Mouse (Mus musculus): ENCODE measurements around the gene Cpsf6.

DNA sequence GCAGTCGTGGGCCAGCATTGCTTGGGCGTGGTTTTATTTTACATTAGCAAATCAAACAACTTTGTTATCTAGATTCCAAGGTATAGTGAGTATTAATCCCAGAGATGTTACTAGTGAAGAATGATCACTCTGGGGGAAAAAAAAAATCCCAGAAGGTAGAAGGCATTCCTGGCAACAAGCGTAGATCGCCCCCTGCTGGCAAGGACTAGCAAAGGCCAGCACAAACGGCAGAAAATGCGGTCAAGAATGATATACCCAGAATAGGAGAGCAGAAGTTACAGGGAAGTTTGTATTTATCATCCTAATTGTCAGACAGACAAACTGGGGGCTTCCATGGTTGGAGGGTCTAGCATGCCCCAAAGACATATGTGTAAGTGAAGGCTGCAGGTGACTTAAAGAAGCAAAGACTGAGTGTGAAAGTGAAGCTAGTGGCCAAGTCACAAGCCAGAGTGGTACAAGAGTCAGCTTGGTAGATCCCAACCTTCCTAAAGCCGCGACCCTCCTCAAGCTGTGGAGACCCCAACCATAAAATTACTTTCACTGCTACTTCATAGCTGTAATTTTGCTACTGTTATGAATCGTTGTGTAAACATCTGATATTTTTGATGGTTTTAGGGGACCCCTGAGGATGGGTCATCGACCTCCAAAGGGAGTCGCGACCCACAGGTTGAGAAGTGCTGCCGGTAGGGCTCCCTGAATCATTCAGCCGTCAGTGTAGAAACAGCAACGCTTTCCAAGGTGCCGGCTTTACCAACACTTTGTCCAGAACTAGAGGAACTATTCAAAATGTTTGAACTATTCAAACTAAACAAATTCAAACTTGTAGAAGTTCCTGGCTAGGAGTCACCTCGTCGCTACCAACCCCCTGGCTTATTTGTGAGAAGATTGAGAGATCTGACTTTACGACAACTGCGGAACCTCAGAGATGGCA lies 22.9 kb upstream of the Cpsf6 start:
- TF ChIP-seq GATA1 (IDR thresholded peaks at IDR 0.05; ENCODE audit: low read length) (no peak), TAL1 (IDR thresholded peaks at IDR 0.05; ENCODE audit: low read length) (no peak)
